Mouse (Mus musculus): ENCODE results near the gene Naxe. TPM values are rescaled to one million over a fixed set of nuclear protein-coding genes. Genes with fewer than 3 reads are reported as not detected.

Naxe gene
- polyA plus RNA-seq, 1 experiment, result 118 TPM

DNA sequence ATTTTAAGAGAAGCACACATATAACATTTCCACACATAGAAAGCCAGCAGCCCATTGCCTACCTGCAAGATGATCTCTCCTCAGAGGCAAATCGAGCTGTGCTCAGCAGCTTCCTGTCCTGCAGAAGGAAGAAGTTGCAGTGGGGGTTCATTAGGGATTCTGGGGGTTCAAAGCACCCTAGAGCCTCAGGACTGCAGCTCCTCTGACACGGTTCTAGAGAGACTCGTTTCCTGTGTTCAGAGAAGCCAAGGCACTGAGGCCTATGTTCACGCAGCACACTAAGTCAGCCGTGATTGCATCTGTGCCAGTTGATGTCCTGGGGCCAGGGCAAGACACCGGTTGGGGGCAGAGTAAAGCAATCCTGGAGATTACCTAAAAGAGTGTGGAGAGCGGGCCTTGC is 31.5 kb downstream of the Naxe start:
- no peak overlapping the region for H3K4me3 ChIP-seq (replicated peaks; ENCODE audit: insufficient read depth, low read depth, low read length)
- peak overlapping the region; percentile 23; the same call in 1 of the 2 replicates for H3K27ac ChIP-seq (ENCODE audit: insufficient read depth, low read length)
- 51% methylated on average over 7 of the region's 7 CpGs for WGBS
- no peak for TF ChIP-seq CTCF (IDR thresholded peaks at IDR 0.05; ENCODE audit: borderline replicate concordance, insufficient read depth, low read depth, low read length)
- no peak for TF ChIP-seq POLR2A (IDR thresholded peaks at IDR 0.05; ENCODE audit: borderline replicate concordance, insufficient read depth, low read length)
- no peak for DNase-seq
- no peaks in the 10 kb centered on the region; the same call in 1 of the 2 replicates for H3K27me3 ChIP-seq (ENCODE audit: control insufficient read depth, insufficient read depth, low read length)
- H3K4me1 ChIP-seq (ENCODE audit: control insufficient read depth, insufficient read depth, low read length), result peaks cover 4% of the 10 kb centered on the region; the same call in 1 of the 2 replicates

DNA sequence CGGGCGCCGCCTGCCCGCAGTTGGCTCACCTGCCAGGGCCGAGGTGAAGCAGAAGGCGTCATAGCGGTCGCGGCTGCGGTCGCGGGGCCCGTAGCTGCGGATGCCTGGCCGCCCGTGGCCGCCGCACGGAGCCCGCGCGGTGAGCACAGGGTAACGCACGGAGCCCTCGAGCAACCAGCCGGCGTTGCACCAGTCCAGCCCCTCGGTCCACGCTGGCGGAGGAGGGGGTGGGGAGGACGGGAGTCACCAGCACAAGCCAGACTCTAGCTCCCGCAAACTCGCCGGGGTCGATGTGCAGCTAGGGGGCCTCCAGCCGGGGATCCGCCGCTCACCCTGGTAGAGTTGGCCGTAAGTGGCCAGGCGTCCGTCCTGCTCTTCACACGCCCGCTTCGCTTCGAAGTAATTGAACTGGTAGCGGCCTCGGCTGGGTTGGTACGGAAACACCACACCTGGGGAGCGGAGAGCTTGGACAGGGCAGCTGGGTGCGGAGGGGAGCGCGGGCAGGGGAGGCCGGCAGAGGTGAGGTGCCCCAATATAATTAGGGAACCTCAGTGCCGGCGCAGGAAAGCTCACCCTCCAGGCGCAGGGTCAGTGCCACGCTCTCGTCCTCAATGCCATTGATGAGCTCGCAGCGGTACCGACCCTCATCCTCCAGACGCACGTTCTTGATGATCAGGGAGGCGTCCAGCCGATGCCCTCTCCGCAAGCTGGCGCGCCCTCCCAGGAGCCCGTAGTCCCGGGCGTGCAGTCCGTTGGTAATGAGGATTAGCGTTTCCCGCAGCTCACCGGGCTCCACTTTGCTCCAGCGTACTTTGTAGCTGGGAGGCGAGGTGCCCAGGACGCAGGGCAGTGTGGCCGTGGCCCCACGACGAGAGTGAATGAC is 34.9 kb downstream of the Naxe start:
- TF ChIP-seq POLR2A (IDR thresholded peaks at IDR 0.05; ENCODE audit: borderline replicate concordance, insufficient read depth, low read length) (no peak), CTCF (IDR thresholded peaks at IDR 0.05; ENCODE audit: borderline replicate concordance, insufficient read depth, low read depth, low read length) (no peak)
- H3K27me3 ChIP-seq (ENCODE audit: control insufficient read depth, insufficient read depth, low read length), result no peaks in the 10 kb centered on the region
- DNase-seq, result peak in 1 of 2 experiments; percentile 30

DNA sequence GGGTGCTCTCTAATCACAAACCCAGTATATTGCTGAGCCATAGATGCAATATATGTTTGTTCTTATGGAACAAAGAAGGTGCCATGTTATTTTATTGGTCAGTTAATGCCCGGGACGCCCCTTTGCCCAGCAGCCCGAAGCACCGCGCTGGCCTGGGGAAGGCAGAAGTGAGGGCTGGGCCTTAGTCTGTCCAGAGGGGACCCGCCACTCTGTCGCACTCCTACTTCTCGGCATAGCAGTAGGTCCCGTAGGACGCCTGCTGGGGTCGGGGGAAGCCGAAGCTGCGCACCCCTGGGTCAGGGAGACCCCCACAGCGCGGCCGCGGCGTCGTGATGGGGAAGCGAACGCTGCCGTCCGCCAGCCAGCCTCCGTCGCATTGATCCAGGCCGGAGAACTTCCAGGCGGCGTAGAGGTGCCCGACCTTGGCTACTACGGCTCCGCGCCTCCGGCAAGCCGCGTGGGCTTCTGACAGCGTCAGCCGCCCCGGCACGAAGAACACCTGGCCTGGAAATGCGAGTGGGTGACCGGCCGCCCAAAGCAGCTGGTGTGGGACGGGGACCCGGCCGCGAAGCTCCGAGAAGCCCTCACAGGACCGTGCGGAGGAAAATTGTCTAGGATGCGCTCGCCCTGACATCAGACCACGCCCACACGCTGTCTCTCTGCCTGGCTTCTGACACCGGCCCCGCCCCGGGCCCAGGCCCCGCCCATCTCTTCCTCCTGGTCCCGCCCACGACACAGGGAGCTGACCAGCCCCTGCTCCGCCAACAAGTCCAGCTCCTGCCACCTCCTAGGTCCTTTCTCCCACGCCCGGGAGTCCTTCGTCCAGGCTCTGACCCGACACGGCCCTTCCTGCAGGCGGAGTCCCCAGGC is 35.7 kb downstream of the Naxe start:
- peak; percentile 60; the same call in 1 of the 2 replicates for TF ChIP-seq POLR2A (IDR thresholded peaks at IDR 0.05; ENCODE audit: borderline replicate concordance, insufficient read depth, low read length)
- TF ChIP-seq CTCF (IDR thresholded peaks at IDR 0.05; ENCODE audit: borderline replicate concordance, insufficient read depth, low read depth, low read length), result no peak
- Histone ChIP-seq H3K27ac (ENCODE audit: insufficient read depth, low read length) (no peak overlapping the region), H3K27me3 (ENCODE audit: control insufficient read depth, insufficient read depth, low read length) (no peaks in the 10 kb centered on the region), H3K4me1 (ENCODE audit: control insufficient read depth, insufficient read depth, low read length) (peaks cover 4% of the 10 kb centered on the region; the same call in 1 of the 2 replicates), H3K4me3 (replicated peaks; ENCODE audit: insufficient read depth, low read depth, low read length) (peak overlapping the region; percentile 54)
- WGBS, result 3% methylated on average over 66 of the region's 66 CpGs
- peak; percentile 93 to 94 for DNase-seq

More for the DNA sequence above, 34.9 kb downstream of the Naxe start:
- WGBS, result under 1% methylated on average over 81 of the region's 81 CpGs
- Histone ChIP-seq H3K4me3 (replicated peaks; ENCODE audit: insufficient read depth, low read depth, low read length) (peak overlapping the region; percentile 54), H3K4me1 (ENCODE audit: control insufficient read depth, insufficient read depth, low read length) (peaks cover 4% of the 10 kb centered on the region; the same call in 1 of the 2 replicates), H3K27ac (ENCODE audit: insufficient read depth, low read length) (no peak overlapping the region)

DNA sequence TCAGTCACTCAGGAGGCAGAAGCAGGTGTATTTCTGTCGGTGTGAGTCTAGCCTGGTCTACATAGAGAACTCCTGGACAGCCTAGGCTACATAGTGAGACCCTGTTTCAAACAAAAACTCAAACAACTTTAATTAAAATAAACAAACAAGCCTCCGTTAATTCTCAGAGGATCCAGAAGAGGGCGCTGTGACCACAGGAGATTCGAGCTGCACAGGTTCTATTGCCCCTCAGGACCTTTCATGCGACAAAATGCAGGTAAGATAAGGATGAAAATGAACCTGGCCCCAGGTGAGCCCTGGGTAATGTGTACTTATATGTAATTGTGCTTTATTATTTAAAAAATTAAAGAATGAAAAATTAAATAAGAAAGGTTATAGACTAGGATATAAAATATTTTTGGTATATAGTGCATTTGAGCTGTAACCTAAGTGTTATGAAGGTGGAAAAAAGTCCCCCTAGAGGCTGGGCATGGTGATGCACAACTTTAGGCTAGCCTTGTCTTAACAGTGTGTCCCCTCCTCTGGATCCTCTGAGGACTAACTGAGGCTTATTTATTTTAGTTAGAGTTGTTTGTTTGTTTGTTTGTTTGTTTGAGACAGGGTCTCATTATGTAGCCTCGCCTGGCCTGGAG is 47.5 kb downstream of the Naxe start:
- no peak overlapping the region for H3K4me3 ChIP-seq (replicated peaks; ENCODE audit: insufficient read depth, low read depth, low read length)
- TF ChIP-seq CTCF (IDR thresholded peaks at IDR 0.05; ENCODE audit: borderline replicate concordance, insufficient read depth, low read depth, low read length) (peak; percentile 64; the same call in 1 of the 2 replicates), POLR2A (IDR thresholded peaks at IDR 0.05; ENCODE audit: borderline replicate concordance, insufficient read depth, low read length) (no peak)
- WGBS, result 10% methylated on average over 6 of the region's 6 CpGs
- no peaks in the 10 kb centered on the region for H3K27me3 ChIP-seq (ENCODE audit: control insufficient read depth, insufficient read depth, low read length)
- H3K4me1 ChIP-seq (ENCODE audit: control insufficient read depth, insufficient read depth, low read length), result no peaks in the 10 kb centered on the region
- peak; percentile 22 to 43 for DNase-seq
- H3K27ac ChIP-seq (ENCODE audit: insufficient read depth, low read length), result no peak overlapping the region

Other genes starting within 250 kb of the Naxe start
- gene Pear1, start 234.2 kb downstream of the Naxe start, polyA plus RNA-seq (2012; rRNA removed), result 7.4 and 8.5 TPM in 2 replicates
- gene Sh2d2a, start 211.7 kb downstream of the Naxe start, polyA plus RNA-seq (2012; rRNA removed), result 0.05 TPM in 2 replicates
- gene Prcc, start 172.9 kb downstream of the Naxe start, polyA plus RNA-seq (2012; rRNA removed), result 47.6 and 48.8 TPM in 2 replicates
- 180 and 194 TPM in 2 replicates for gene Hdgf, start 152.2 kb downstream of the Naxe start, polyA plus RNA-seq (2012; rRNA removed)
- gene Mrpl24, start 139.0 kb downstream of the Naxe start, polyA plus RNA-seq (2012; rRNA removed), result 83.9 and 84.9 TPM in 2 replicates
- 15.2 and 15.9 TPM in 2 replicates for gene Isg20l2, start 128.2 kb downstream of the Naxe start, polyA plus RNA-seq (2012; rRNA removed)
- 46.8 and 49.5 TPM in 2 replicates for gene Rrnad1, start 127.8 kb downstream of the Naxe start, polyA plus RNA-seq (2012; rRNA removed)
- 3.5 and 5.0 TPM in 2 replicates for gene Crabp2, start 109.8 kb downstream of the Naxe start, polyA plus RNA-seq (2012; rRNA removed)
- 2.7 and 3.4 TPM in 2 replicates for gene Nes, start 87.4 kb downstream of the Naxe start, polyA plus RNA-seq (2012; rRNA removed)
- gene Bcan, start 58.3 kb downstream of the Naxe start, polyA plus RNA-seq (2012; rRNA removed), result 357 and 400 TPM in 2 replicates
- gene Hapln2, start 30.9 kb downstream of the Naxe start, polyA plus RNA-seq (2012; rRNA removed), result 103 and 112 TPM in 2 replicates
- gene Gpatch4, start 15.4 kb downstream of the Naxe start, polyA plus RNA-seq (2012; rRNA removed), result 11.4 and 14.4 TPM in 2 replicates
- not detected in 2 replicates for gene Ttc24, start 19.8 kb upstream of the Naxe start, polyA plus RNA-seq (2012; rRNA removed)
- 0.11 and 0.14 TPM in 2 replicates for gene Iqgap3, start 23.5 kb upstream of the Naxe start, polyA plus RNA-seq (2012; rRNA removed)
- gene Mef2d, start 83.9 kb upstream of the Naxe start, polyA plus RNA-seq (2012; rRNA removed), result 102 and 116 TPM in 2 replicates
- gene Rhbg, start 196.2 kb upstream of the Naxe start, polyA plus RNA-seq (2012; rRNA removed), result 0.08 and 0.17 TPM in 2 replicates
- 0.10 TPM in 1 of 2 replicates, not detected in the other for gene Gm38392, start 228.7 kb upstream of the Naxe start, polyA plus RNA-seq (2012; rRNA removed)
- gene Tsacc, start 238.5 kb upstream of the Naxe start, polyA plus RNA-seq (2012; rRNA removed), result 4.0 and 4.2 TPM in 2 replicates
- gene Cct3, start 238.6 kb upstream of the Naxe start, polyA plus RNA-seq (2012; rRNA removed), result 189 and 197 TPM in 2 replicates

All from cerebellum, adult 2 months (tissue).